Mouse (Mus musculus) thymus, adult 2 months (tissue): ENCODE results near the gene Cnr2.

Source experiments
- CTCF ChIP-seq: fragments of 200-500 bp; IDR thresholded peaks from 2 replicates; pipeline ENCODE4 v1.5.1; 2012; ENCODE audit warnings: mild to moderate bottlenecking, control low read depth, low read length, moderate library complexity, borderline replicate concordance; ENCODE audit not compliant: control insufficient read depth, poor library complexity, insufficient read depth; ENCODE audit errors: extremely low read depth
- POLR2A ChIP-seq: fragments of 200-500 bp; IDR thresholded peaks from 2 replicates; pipeline ENCODE4 v1.6.1; 2012; ENCODE audit warnings: mild to moderate bottlenecking, low read length, control low read depth, moderate library complexity; ENCODE audit not compliant: control insufficient read depth, poor library complexity, insufficient read depth; ENCODE audit errors: extremely low read depth

- TF ChIP-seq CTCF (no peak), POLR2A (no peak)
Measured at GRCm38 (mm10) chr4:135892884-135893283, 2.3 kb upstream of the Cnr2 start.
